Mouse (Mus musculus): ENCODE results near the gene Zmiz1.

DNA sequence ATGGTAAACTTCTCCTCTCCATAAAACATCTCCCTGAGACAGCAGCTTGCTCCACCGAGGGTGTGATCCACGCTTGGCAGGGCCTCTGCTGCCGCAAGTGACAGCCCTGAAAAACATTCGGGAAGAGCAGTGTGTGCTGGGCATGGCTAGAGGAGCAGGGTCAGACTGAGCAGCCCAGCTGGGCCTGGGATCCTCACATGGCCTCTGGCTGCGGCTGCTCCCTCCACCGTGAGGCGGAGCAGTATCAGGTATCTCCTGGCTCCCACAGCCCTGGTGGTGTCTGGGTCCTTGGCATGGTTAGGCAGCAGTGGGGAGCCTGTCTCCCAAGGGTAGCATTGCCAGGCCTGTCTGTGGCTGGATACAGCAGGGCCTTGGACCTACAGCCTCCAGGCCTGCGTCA is 38.6 kb downstream of the Zmiz1 start:
- peak; percentile 39 for TF ChIP-seq POLR2A (IDR thresholded peaks at IDR 0.05; ENCODE audit: insufficient read length, low read depth)
- no peak for TF ChIP-seq MAX (IDR thresholded peaks at IDR 0.05; ENCODE audit: low read depth)
- TF ChIP-seq E2F4 (IDR thresholded peaks at IDR 0.05; ENCODE audit: insufficient read depth), result no peak
